Mouse (Mus musculus) stomach, postnatal 0 days (tissue): ENCODE measurements at regions not wholly inside any gene's neighbourhood (a gene's known extent, or its start where the extent isn't known, plus 50 kb on each side); places are given as distances from the start of the nearest gene placed in this dataset.

Source experiments
- ATAC-seq: fragments of 200-750 bp; cut with Nextera tagmentation; 2 replicates; pipeline ENCODE4 v1.8.0; 2017; ENCODE audit not compliant: low FRiP score, low TSS enrichment
- DNase-seq: peaks from one replicate; pipeline ENCODE4 v3.0.0-alpha.2; 2016; ENCODE audit warnings: low spot score
- H3K27ac ChIP-seq: fragments of 300-500 bp; sonication (generic); replicated peaks from 2 replicates; pipeline ENCODE4 v1.5.1; 2014; ENCODE audit warnings: mild to moderate bottlenecking, control low read depth
- H3K27me3 ChIP-seq: fragments of 300-500 bp; sonication (generic); 2 replicates; pipeline ENCODE4 v1.6.1; 2014; ENCODE audit warnings: low read length; ENCODE audit not compliant: control insufficient read depth, insufficient read depth
- H3K36me3 ChIP-seq: fragments of 300-500 bp; sonication (generic); 2 replicates; pipeline ENCODE4 v1.6.1; 2014; ENCODE audit warnings: low read length, mixed read lengths; ENCODE audit not compliant: control insufficient read depth, insufficient read depth
- H3K4me1 ChIP-seq: fragments of 300-500 bp; sonication (generic); replicated peaks from 2 replicates; pipeline ENCODE4 v1.6.1; 2014; ENCODE audit warnings: antibody characterized with exemption; ENCODE audit not compliant: control insufficient read depth, insufficient read depth
- H3K4me2 ChIP-seq: fragments of 300-500 bp; sonication (generic); replicated peaks from 2 replicates; pipeline ENCODE4 v1.6.1; 2014; ENCODE audit warnings: low read depth, mild to moderate bottlenecking, control low read depth, moderate library complexity
- H3K4me3 ChIP-seq: fragments of 300-500 bp; sonication (generic); 2 replicates; pipeline ENCODE4 v1.5.1; 2014; ENCODE audit warnings: low read depth, low read length, control low read depth
- H3K9ac ChIP-seq: fragments of 300-500 bp; sonication (generic); 2 replicates; pipeline ENCODE4 v1.6.1; 2014; ENCODE audit warnings: mild to moderate bottlenecking, low read length, control low read depth, mixed read lengths
- H3K9me3 ChIP-seq: fragments of 300-500 bp; sonication (generic); 2 replicates; pipeline ENCODE4 v1.6.1; 2016; ENCODE audit warnings: low read length; ENCODE audit not compliant: control insufficient read depth
- CTCF ChIP-seq: IDR thresholded peaks from 2 replicates; pipeline ENCODE4 v1.5.1; 2016; ENCODE audit warnings: antibody characterized with exemption, low read depth, mild to moderate bottlenecking, moderate library complexity
- EP300 ChIP-seq: optimal IDR thresholded peaks from 2 replicates; pipeline ENCODE3; 2016; ENCODE audit warnings: antibody characterized with exemption
- WGBS: fragments of 180-500 bp; shearing (Covaris S2); extraction: QIAGEN DNeasy Blood & Tissue Kit; methylation state at CpG from one replicate; pipeline ENCODE4 v1.1.7; 2014; 5-methylcytosine and 5-hydroxymethylcytosine counted together

DNA sequence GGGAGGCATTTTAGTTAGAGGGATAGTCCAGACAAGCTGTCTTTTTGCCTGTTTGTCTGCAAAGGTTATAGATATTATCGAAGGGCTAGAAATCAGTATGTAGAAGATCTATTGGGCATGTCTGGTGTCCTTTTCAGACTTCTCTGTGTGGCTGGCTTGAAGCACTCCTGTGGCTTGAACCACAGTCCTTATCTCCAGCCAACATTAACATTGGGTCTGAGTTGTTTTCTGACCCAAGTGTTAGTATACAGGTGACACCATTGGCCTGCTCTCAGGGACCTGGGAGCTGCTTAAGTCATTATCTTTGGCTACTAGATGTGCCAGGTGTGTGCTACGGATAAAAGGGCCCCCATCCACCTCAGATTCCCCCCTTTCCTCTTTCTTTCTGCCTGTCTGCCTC is 223.3 kb downstream of the Icos start:
- no peak overlapping the region for H3K4me2 ChIP-seq
- no peak for TF ChIP-seq EP300
- no peak for TF ChIP-seq CTCF
- no peaks in the 10 kb centered on the region for H3K27me3 ChIP-seq
- H3K9me3 ChIP-seq: no peaks in the 10 kb centered on the region
- no peak for DNase-seq
- H3K36me3 ChIP-seq: no peaks in the 10 kb centered on the region
- no peak overlapping the region for H3K9ac ChIP-seq
- WGBS: 84% methylated on average over 2 of the region's 2 CpGs
- no peak overlapping the region for H3K27ac ChIP-seq
- no peak overlapping the region for H3K4me3 ChIP-seq
- ATAC-seq: no peak
- no peaks in the 10 kb centered on the region for H3K4me1 ChIP-seq

DNA sequence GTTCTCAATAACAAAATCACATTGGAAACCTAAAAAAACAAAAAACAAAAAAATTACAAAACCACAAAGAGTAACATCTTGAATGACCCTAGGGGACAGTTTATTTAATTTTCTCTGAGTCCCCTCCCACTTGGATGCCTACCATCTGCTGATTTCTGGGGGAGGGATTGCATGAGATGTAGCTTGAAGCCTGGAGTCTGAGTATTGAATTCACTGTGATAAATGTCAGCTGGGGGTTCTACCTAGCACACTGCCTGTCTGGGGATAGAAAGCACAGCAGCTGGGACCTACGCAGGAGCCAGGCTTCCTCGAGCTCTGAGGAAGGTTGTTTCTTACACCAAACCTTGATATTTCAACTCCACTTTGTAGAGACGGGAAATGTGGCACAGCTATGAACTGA is 224.4 kb downstream of the Icos start:
- Histone ChIP-seq H3K27me3 (no peaks in the 10 kb centered on the region), H3K9ac (no peak overlapping the region), H3K4me1 (no peaks in the 10 kb centered on the region), H3K4me2 (no peak overlapping the region), H3K27ac (no peak overlapping the region), H3K9me3 (no peaks in the 10 kb centered on the region), H3K4me3 (no peak overlapping the region), H3K36me3 (no peaks in the 10 kb centered on the region)
- DNase-seq (no peak), ATAC-seq (no peak)
- WGBS: 68% methylated on average over 3 of the region's 3 CpGs
- TF ChIP-seq EP300: no peak
- no peak for TF ChIP-seq CTCF

DNA sequence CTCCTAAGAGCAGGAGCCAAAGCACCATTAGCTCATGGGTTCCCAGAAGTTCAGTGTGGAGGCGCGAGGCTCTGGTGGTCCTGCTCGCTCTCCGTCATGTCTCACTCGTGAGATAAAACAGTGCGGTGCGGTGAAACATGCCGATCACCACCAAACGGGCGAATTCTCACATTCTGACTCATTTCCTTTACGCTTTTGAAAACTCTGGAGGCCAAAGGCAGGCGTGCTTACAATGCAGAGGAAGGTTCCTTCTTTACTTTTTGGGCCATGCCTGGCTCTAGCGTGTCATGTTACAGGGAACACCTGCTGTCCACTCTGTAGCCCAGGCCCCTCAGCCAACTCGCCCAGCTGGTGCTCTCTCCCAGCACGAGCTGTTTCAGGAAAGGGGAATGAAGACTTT is 225.4 kb downstream of the Icos start:
- H3K9me3 ChIP-seq: no peaks in the 10 kb centered on the region
- ATAC-seq (no peak), DNase-seq (peak; percentile 19)
- no peaks in the 10 kb centered on the region for H3K36me3 ChIP-seq
- WGBS: 14% methylated on average over 15 of the region's 15 CpGs
- H3K4me2 ChIP-seq: 0 out of 2 replicates have a peak overlapping the region, but pooled peaks have one; percentile 15
- no peaks in the 10 kb centered on the region for H3K4me1 ChIP-seq
- no peak overlapping the region for H3K9ac ChIP-seq
- H3K4me3 ChIP-seq: no peak overlapping the region
- H3K27ac ChIP-seq: no peak overlapping the region
- H3K27me3 ChIP-seq: no peaks in the 10 kb centered on the region
- no peak for TF ChIP-seq EP300
- no peak for TF ChIP-seq CTCF

DNA sequence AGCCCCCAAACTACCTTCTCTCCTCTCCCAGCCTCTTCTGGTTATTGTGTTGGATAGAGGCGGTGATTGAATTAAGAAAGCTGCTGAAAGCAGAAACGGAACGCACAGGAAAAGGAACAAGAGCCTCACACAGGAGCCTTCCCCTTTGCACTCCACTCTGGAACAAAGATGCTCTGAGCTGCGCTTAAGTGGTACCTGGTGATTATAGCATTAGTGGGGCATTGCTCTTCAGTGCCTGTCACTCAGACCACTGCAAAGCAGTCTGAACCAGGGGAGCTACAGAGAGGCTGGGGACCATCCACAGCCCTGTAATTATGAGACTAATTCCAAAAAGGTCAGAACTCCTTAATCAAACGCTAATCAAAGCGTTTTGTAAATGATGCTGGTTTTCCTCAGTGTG is 225.9 kb downstream of the Icos start:
- no peak for DNase-seq
- 0 out of 2 replicates have a peak overlapping the region, but pooled peaks have one; percentile 15 for H3K4me2 ChIP-seq
- 26% methylated on average over 6 of the region's 6 CpGs for WGBS

DNA sequence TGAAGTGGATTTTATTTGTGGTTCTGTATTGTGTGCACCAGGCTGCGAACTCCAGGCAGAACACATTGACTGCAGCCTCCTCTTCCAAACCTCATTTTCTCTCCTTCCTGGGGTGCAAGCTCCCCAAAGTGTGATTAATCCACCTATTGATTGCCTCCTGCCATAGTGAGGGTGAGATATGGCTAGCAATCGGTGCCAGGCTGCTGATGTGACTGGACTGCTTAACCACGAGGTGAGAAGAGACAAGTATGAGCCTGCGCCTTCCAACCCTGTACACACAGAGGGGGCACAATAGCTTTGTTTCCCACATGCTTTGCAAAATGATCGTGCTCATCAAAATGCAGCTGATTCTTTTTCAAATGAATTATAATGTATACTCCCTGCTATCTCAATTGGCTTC is 227.4 kb downstream of the Icos start:
- Histone ChIP-seq H3K4me1 (no peaks in the 10 kb centered on the region), H3K9me3 (no peaks in the 10 kb centered on the region), H3K27ac (no peak overlapping the region), H3K9ac (no peak overlapping the region), H3K4me2 (no peak overlapping the region), H3K27me3 (no peaks in the 10 kb centered on the region), H3K36me3 (no peaks in the 10 kb centered on the region), H3K4me3 (no peak overlapping the region)
- 66% methylated on average over 5 of the region's 5 CpGs for WGBS
- TF ChIP-seq CTCF (no peak), EP300 (no peak)
- ATAC-seq (no peak), DNase-seq (no peak)

More for the DNA sequence above, 225.9 kb downstream of the Icos start:
- ATAC-seq: no peak
- no peak overlapping the region for H3K27ac ChIP-seq
- no peak overlapping the region for H3K4me3 ChIP-seq
- no peak for TF ChIP-seq CTCF
- H3K36me3 ChIP-seq: no peaks in the 10 kb centered on the region
- H3K9ac ChIP-seq: no peak overlapping the region
- no peaks in the 10 kb centered on the region for H3K9me3 ChIP-seq
- no peaks in the 10 kb centered on the region for H3K4me1 ChIP-seq
- no peaks in the 10 kb centered on the region for H3K27me3 ChIP-seq

DNA sequence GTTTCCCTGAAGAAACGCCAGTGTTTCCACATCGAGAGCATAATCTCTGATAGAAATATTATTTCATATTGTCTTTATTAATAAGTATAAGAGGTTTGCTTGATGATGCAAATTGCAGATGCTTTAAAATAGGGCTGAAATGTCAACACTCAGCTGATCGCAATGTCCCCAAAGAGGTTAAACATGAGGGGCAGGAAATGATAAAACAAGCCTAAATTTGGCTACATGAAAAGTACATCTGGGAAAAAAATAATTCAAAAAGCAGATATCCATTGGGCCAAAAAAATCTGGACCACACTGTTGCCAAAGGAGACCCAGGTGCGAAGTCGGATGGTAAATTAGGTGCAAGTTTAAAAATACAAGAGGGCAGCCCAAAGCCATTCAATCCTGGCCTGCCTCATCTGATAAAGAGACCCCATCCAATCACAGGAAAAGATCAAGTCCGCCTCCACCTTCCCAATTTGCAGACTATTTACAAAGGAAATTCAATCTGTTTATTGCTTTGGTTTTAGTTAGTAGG is 229.2 kb downstream of the Icos start:
- ATAC-seq (no peak), DNase-seq (no peak)
- Histone ChIP-seq H3K4me1 (no peaks in the 10 kb centered on the region), H3K9ac (no peak overlapping the region), H3K9me3 (no peaks in the 10 kb centered on the region), H3K27ac (no peak overlapping the region), H3K4me3 (no peak overlapping the region), H3K4me2 (no peak overlapping the region), H3K36me3 (no peaks in the 10 kb centered on the region), H3K27me3 (no peaks in the 10 kb centered on the region)
- 87% methylated on average over 6 of the region's 6 CpGs for WGBS
- TF ChIP-seq EP300: no peak
- no peak for TF ChIP-seq CTCF

DNA sequence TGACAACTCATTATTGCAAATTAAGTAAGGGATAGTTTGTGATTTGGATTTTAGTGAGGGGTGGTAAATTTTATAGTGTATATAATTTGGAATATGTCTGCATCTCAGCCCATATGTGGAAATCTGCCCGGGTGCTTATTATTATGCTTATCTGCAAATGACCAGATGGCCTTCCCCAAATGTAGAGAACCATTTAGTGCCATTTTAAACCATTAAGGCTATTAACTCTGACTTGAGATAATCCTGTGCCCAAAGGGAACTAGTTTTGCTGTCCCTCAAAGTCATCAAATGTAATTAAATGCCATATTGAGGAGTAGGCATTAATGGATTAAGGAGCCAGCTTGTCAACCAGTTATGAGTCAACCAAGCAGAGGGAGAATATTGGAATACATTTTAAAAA is 230.7 kb downstream of the Icos start:
- Histone ChIP-seq H3K4me2 (no peak overlapping the region), H3K27ac (no peak overlapping the region), H3K9me3 (no peaks in the 10 kb centered on the region), H3K4me3 (no peak overlapping the region), H3K4me1 (no peaks in the 10 kb centered on the region), H3K9ac (no peak overlapping the region), H3K36me3 (no peaks in the 10 kb centered on the region), H3K27me3 (no peaks in the 10 kb centered on the region)
- 70% methylated on average over 1 of the region's 1 CpGs for WGBS
- ATAC-seq: no peak
- no peak for DNase-seq
- TF ChIP-seq EP300: no peak
- TF ChIP-seq CTCF: no peak
